Mouse (Mus musculus) heart, adult 2 months (tissue): ENCODE results near the gene Vmn2r85. TPM values are rescaled to one million over a fixed set of nuclear protein-coding genes. Genes with fewer than 3 reads are reported as not detected.

Experiments used
- DNase-seq, 2 experiments: peaks; one replicate each; pipeline ENCODE4 v3.0.0; 2021
- H3K27ac ChIP-seq: fragments of 200-600 bp; 2 replicates; pipeline ENCODE4 v1.8.1; 2022
- H3K27me3 ChIP-seq: fragments of 200-500 bp; 2 replicates; pipeline ENCODE4 v1.6.1; 2012; ENCODE audit warnings: mild to moderate bottlenecking, low read length, inconsistent platforms, mixed read lengths; ENCODE audit not compliant: control insufficient read depth, insufficient read depth
- H3K36me3 ChIP-seq: fragments of 200-500 bp; 2 replicates; pipeline ENCODE4 v1.6.1; 2012; ENCODE audit warnings: low read length, inconsistent platforms; ENCODE audit not compliant: control insufficient read depth, insufficient read depth
- H3K4me1 ChIP-seq: fragments of 200-500 bp; 2 replicates; pipeline ENCODE4 v1.6.1; 2011; ENCODE audit warnings: low read length; ENCODE audit not compliant: control insufficient read depth, insufficient read depth
- H3K4me3 ChIP-seq: fragments of 200-600 bp; 2 replicates; pipeline ENCODE4 v1.8.1; 2022
- H3K79me2 ChIP-seq: fragments of 200-500 bp; replicated peaks from 2 replicates; pipeline ENCODE4 v1.6.1; 2012; ENCODE audit warnings: mild to moderate bottlenecking, inconsistent platforms, low read length, moderate library complexity, mixed read lengths; ENCODE audit not compliant: control insufficient read depth, insufficient read depth
- H3K9ac ChIP-seq: fragments of 200-500 bp; 2 replicates; pipeline ENCODE4 v1.6.1; 2012; ENCODE audit warnings: low read depth, mild to moderate bottlenecking, control low read depth, inconsistent platforms, low read length, mixed read lengths
- CTCF ChIP-seq: fragments of 200-600 bp; IDR thresholded peaks from 2 replicates; pipeline ENCODE4 v1.8.1; 2022; ENCODE audit warnings: antibody characterized with exemption, mild to moderate bottlenecking, moderate library complexity
- EP300 ChIP-seq: fragments of 200-500 bp; IDR thresholded peaks from 2 replicates; pipeline ENCODE4 v1.6.1; 2011; ENCODE audit warnings: low read depth, low read length, control low read depth; ENCODE audit not compliant: insufficient read depth
- POLR2A ChIP-seq: fragments of 200-500 bp; IDR thresholded peaks from 2 replicates; pipeline ENCODE4 v1.6.1; 2011; ENCODE audit warnings: mild to moderate bottlenecking, low read depth, low read length, control low read depth; ENCODE audit not compliant: insufficient read depth
- intact Hi-C: fragments of 180-260 bp; cut with DNase I; formaldehyde crosslinking; loops from one replicate; pipeline ENCODE4 v1.15.1; 2025
- polyA plus RNA-seq: library from polyadenylated mRNA; depleted of rRNA; stranded (reverse); fragments of >200 nt; gene quantifications from 2 replicates; pipeline ENCODE4 v1.2.3, GENCODE M21; 2012; rRNA removed
- total RNA-seq, 2 experiments: library from RNA; stranded (reverse); gene quantifications; 2 replicates each; pipeline ENCODE4 v1.2.3; 2021

Gene Vmn2r85
- total and polyA plus RNA-seq, 3 experiments: not detected

DNA sequence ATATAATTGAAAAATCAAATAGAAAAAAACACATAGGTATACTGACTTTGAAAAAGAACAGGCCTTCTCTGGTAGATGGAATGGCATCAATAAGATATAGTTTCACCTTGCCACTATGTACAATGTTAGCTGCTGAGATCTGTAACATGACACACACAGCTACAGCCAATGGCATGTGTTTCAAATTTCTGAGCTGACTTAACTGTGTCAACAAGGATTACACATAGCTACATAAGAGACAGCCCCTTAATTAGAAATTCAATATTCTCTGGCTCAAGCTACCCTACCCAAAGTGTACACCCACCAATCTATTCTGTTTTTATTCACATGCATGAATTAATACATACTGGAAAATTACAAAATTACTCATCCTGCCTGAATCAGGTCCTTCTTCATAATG is 61.1 kb downstream of the Vmn2r85 start:
- no peak for TF ChIP-seq CTCF
- TF ChIP-seq EP300: no peak
- no peak for TF ChIP-seq POLR2A
- Histone ChIP-seq H3K27ac (no peak overlapping the region), H3K4me3 (no peak overlapping the region), H3K79me2 (no peaks in the 10 kb centered on the region), H3K9ac (no peak overlapping the region), H3K4me1 (no peaks in the 10 kb centered on the region), H3K36me3 (no peaks in the 10 kb centered on the region), H3K27me3 (no peaks in the 10 kb centered on the region)
- no peak for DNase-seq
- intact Hi-C loops: no loop called here

DNA sequence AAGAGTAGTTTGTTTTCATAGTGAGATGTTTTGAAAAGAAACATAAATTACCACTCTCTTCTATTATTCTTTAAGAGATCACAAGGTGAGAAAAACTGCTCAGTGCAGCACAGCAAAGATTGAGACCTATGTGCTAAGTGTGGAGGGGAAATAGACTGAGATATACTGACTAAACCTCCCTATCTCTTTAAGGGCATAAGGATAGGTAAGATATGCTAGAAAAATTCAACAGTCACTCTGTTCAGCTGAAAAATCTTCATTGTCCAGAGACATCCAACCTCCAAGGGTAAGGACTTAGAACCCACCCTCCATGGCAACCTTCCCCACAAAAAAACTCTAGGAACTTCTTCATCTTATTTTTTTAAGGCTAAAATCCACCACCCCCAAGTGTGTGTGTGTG is 64.7 kb downstream of the Vmn2r85 start:
- Histone ChIP-seq H3K36me3 (no peaks in the 10 kb centered on the region), H3K4me1 (no peaks in the 10 kb centered on the region), H3K27me3 (no peaks in the 10 kb centered on the region), H3K4me3 (no peak overlapping the region), H3K79me2 (no peaks in the 10 kb centered on the region), H3K9ac (no peak overlapping the region), H3K27ac (no peak overlapping the region)
- intact Hi-C loops: no loop called here
- DNase-seq: no peak
- TF ChIP-seq CTCF: no peak
- TF ChIP-seq EP300: no peak
- TF ChIP-seq POLR2A: no peak

Other genes with a start within 250 kb of the Vmn2r85 start
- not detected for gene Olfr826, start 245.5 kb downstream of the Vmn2r85 start, total RNA-seq
- not detected in 2 replicates for gene Olfr826, start 245.5 kb downstream of the Vmn2r85 start, polyA plus RNA-seq
- not detected for gene Olfr827, start 215.3 kb downstream of the Vmn2r85 start, total RNA-seq
- not detected in 2 replicates for gene Olfr827, start 215.3 kb downstream of the Vmn2r85 start, polyA plus RNA-seq
- gene Neurod4, start 149.5 kb downstream of the Vmn2r85 start, total RNA-seq: not detected
- not detected in 2 replicates for gene Neurod4, start 149.5 kb downstream of the Vmn2r85 start, polyA plus RNA-seq
- under 1 TPM; 0.47 to 0.70 TPM for gene Tespa1, start 106.8 kb downstream of the Vmn2r85 start, total RNA-seq
- 0.12 and 0.18 TPM in 2 replicates for gene Tespa1, start 106.8 kb downstream of the Vmn2r85 start, polyA plus RNA-seq
- not detected for gene Vmn2r84, start 35.4 kb downstream of the Vmn2r85 start, total RNA-seq
- not detected in 2 replicates for gene Vmn2r84, start 35.4 kb downstream of the Vmn2r85 start, polyA plus RNA-seq
- gene Vmn2r86, start 26.3 kb upstream of the Vmn2r85 start, total RNA-seq: not detected
- gene Vmn2r86, start 26.3 kb upstream of the Vmn2r85 start, polyA plus RNA-seq: not detected in 2 replicates
- gene Vmn2r87, start 67.7 kb upstream of the Vmn2r85 start, total RNA-seq: not detected
- not detected in 2 replicates for gene Vmn2r87, start 67.7 kb upstream of the Vmn2r85 start, polyA plus RNA-seq